Mouse (Mus musculus) hindbrain, postnatal 0 days (tissue): Measurements from ENCODE around the gene Tekt5. TPM values are rescaled to one million over a fixed set of nuclear protein-coding genes. Genes with fewer than 3 reads are reported as not detected.

Experiments
- ATAC-seq: fragments of 200-750 bp; cut with Nextera tagmentation; 2 replicates; pipeline ENCODE4 v1.8.0; 2017; ENCODE audit warnings: mild to moderate bottlenecking, moderate TSS enrichment, moderate library complexity
- DNase-seq: peaks from one replicate; pipeline ENCODE4 v3.0.0-alpha.2; 2015; ENCODE audit warnings: low spot score
- H3K27ac ChIP-seq: fragments of 300-500 bp; sonication (generic); 2 replicates; pipeline ENCODE4 v1.5.1; 2014; ENCODE audit warnings: mild to moderate bottlenecking
- H3K27me3 ChIP-seq: fragments of 300-500 bp; sonication (generic); 2 replicates; pipeline ENCODE4 v1.6.1; 2014; ENCODE audit warnings: low read length, mixed read lengths; ENCODE audit not compliant: insufficient read depth
- H3K36me3 ChIP-seq: fragments of 300-500 bp; sonication (generic); 2 replicates; pipeline ENCODE4 v1.6.1; 2014; ENCODE audit warnings: low read length, mixed read lengths; ENCODE audit not compliant: insufficient read depth
- H3K4me1 ChIP-seq: fragments of 300-500 bp; sonication (generic); 2 replicates; pipeline ENCODE4 v1.6.1; 2014; ENCODE audit warnings: antibody characterized with exemption, low read length, mixed read lengths; ENCODE audit not compliant: insufficient read depth
- H3K4me2 ChIP-seq: fragments of 300-500 bp; sonication (generic); 2 replicates; pipeline ENCODE4 v1.6.1; 2014; ENCODE audit warnings: low read depth, mild to moderate bottlenecking, low read length, moderate library complexity, mixed read lengths
- H3K4me3 ChIP-seq: fragments of 300-500 bp; sonication (generic); 2 replicates; pipeline ENCODE4 v1.5.1; 2014; ENCODE audit warnings: low read length
- H3K9ac ChIP-seq: fragments of 300-500 bp; sonication (generic); replicated peaks from 2 replicates; pipeline ENCODE4 v1.6.1; 2014; ENCODE audit warnings: mild to moderate bottlenecking, low read length, moderate library complexity, mixed read lengths
- H3K9me3 ChIP-seq: fragments of 300-500 bp; sonication (generic); 2 replicates; pipeline ENCODE4 v1.6.1; 2016; ENCODE audit warnings: low read length, mixed read lengths
- CTCF ChIP-seq: IDR thresholded peaks from 2 replicates; pipeline ENCODE4 v1.5.1; 2016; ENCODE audit warnings: antibody characterized with exemption, control low read depth, low read depth
- WGBS: fragments of 180-500 bp; shearing (Covaris S2); extraction: QIAGEN DNeasy Blood & Tissue Kit; methylation state at CpG from one replicate; pipeline ENCODE4 v1.1.7; 2014; 5-methylcytosine and 5-hydroxymethylcytosine counted together
- polyA plus RNA-seq: library from polyadenylated mRNA; unstranded; fragments of >200 nt; fragmentation: Nextera tagmentation; extraction: Ambion mirVana; gene quantifications from 2 replicates; pipeline ENCODE4 v1.2.1, GENCODE M21; 2015
- total RNA-seq: library from RNA; depleted of rRNA; stranded (reverse); fragments of >200 nt; gene quantifications from 2 replicates; pipeline ENCODE4 v1.2.3, GENCODE M21; 2014; rRNA removed

Gene Tekt5
- 8.6 and 10.2 TPM in 2 replicates for total RNA-seq
- polyA plus RNA-seq, result 24.7 and 28.2 TPM in 2 replicates

GRCm38 (mm10) chr16:10394699-10395540 is at the start of gene Tekt5:
Gene Tekt5 (minus strand): TSS chr16:10395490.
- H3K4me2 ChIP-seq, result peak within 1 kb of the TSS; percentile 62
- TF ChIP-seq CTCF, result peak; percentile 69

GRCm38 (mm10) chr16:10443723-10444122 is 48.4 kb upstream of the Tekt5 start:
- H3K27ac ChIP-seq, result no peak overlapping the region
- no peaks in the 10 kb centered on the region for H3K36me3 ChIP-seq
- H3K9ac ChIP-seq, result no peak overlapping the region
- H3K4me3 ChIP-seq, result no peak overlapping the region
- H3K27me3 ChIP-seq, result no peaks in the 10 kb centered on the region
- no peak overlapping the region for H3K4me2 ChIP-seq
- H3K9me3 ChIP-seq, result no peaks in the 10 kb centered on the region
- ATAC-seq, result no peak
- no peak for TF ChIP-seq CTCF
- H3K4me1 ChIP-seq, result peaks cover 15% of the 10 kb centered on the region
- no peak for DNase-seq

More at GRCm38 (mm10) chr16:10394699-10395540, at the start of gene Tekt5:
- no peaks in the 10 kb centered on the region for H3K27me3 ChIP-seq
- H3K9me3 ChIP-seq, result no peaks in the 10 kb centered on the region
- ATAC-seq, result peak; percentile 77
- peak; percentile 70 for DNase-seq
- H3K9ac ChIP-seq, result peak within 1 kb of the TSS; percentile 38
- 6% methylated on average over 37 of the region's 37 CpGs for WGBS
- H3K4me3 ChIP-seq, result peak within 1 kb of the TSS; percentile 41
- 0 out of 2 replicates have a peak, but pooled peaks cover 10% of the 10 kb centered on the region for H3K4me1 ChIP-seq
- peak within 1 kb of the TSS; percentile 60 for H3K27ac ChIP-seq
- no peaks in the 10 kb centered on the region for H3K36me3 ChIP-seq

GRCm38 (mm10) chr16:10441761-10442160 is 46.5 kb upstream of the Tekt5 start:
- 91% methylated on average over 4 of the region's 4 CpGs for WGBS
- ATAC-seq (no peak), DNase-seq (no peak)
- no peak overlapping the region for H3K4me2 ChIP-seq
- TF ChIP-seq CTCF, result no peak
- peaks cover 10% of the 10 kb centered on the region; the same call in 1 of the 2 replicates for H3K4me1 ChIP-seq
- no peak overlapping the region for H3K4me3 ChIP-seq
- no peak overlapping the region for H3K27ac ChIP-seq
- no peak overlapping the region for H3K9ac ChIP-seq
- no peaks in the 10 kb centered on the region for H3K9me3 ChIP-seq
- H3K27me3 ChIP-seq, result no peaks in the 10 kb centered on the region
- no peaks in the 10 kb centered on the region for H3K36me3 ChIP-seq

GRCm38 (mm10) chr16:10441328-10441727 is 46.0 kb upstream of the Tekt5 start:
- WGBS, result 87% methylated on average over 6 of the region's 6 CpGs

GRCm38 (mm10) chr16:10438055-10438454 is 42.8 kb upstream of the Tekt5 start:
- H3K36me3 ChIP-seq, result no peaks in the 10 kb centered on the region
- TF ChIP-seq CTCF, result no peak
- 65% methylated on average over 5 of the region's 5 CpGs for WGBS

More at GRCm38 (mm10) chr16:10441328-10441727, 46.0 kb upstream of the Tekt5 start:
- no peak overlapping the region for H3K4me3 ChIP-seq
- DNase-seq (no peak), ATAC-seq (no peak)
- H3K27me3 ChIP-seq, result no peaks in the 10 kb centered on the region
- no peak overlapping the region for H3K27ac ChIP-seq
- TF ChIP-seq CTCF, result no peak
- no peaks in the 10 kb centered on the region for H3K9me3 ChIP-seq
- no peak overlapping the region for H3K4me2 ChIP-seq
- H3K9ac ChIP-seq, result no peak overlapping the region
- peaks cover 10% of the 10 kb centered on the region; the same call in 1 of the 2 replicates for H3K4me1 ChIP-seq
- no peaks in the 10 kb centered on the region for H3K36me3 ChIP-seq

GRCm38 (mm10) chr16:10436166-10436565 is 40.9 kb upstream of the Tekt5 start:
- H3K4me3 ChIP-seq, result no peak overlapping the region
- WGBS, result 85% methylated on average over 6 of the region's 6 CpGs
- DNase-seq (no peak), ATAC-seq (no peak)
- no peak overlapping the region for H3K4me2 ChIP-seq
- H3K9me3 ChIP-seq, result no peaks in the 10 kb centered on the region
- no peaks in the 10 kb centered on the region for H3K36me3 ChIP-seq
- no peak overlapping the region for H3K27ac ChIP-seq
- no peaks in the 10 kb centered on the region; the same call in 1 of the 2 replicates for H3K4me1 ChIP-seq
- no peaks in the 10 kb centered on the region for H3K27me3 ChIP-seq
- no peak overlapping the region for H3K9ac ChIP-seq
- no peak for TF ChIP-seq CTCF

More at GRCm38 (mm10) chr16:10438055-10438454, 42.8 kb upstream of the Tekt5 start:
- H3K4me2 ChIP-seq, result no peak overlapping the region
- ATAC-seq (no peak), DNase-seq (no peak)
- H3K9me3 ChIP-seq, result no peaks in the 10 kb centered on the region
- no peak overlapping the region for H3K9ac ChIP-seq
- no peaks in the 10 kb centered on the region for H3K27me3 ChIP-seq
- no peak overlapping the region for H3K27ac ChIP-seq
- H3K4me1 ChIP-seq, result no peaks in the 10 kb centered on the region; the same call in 1 of the 2 replicates
- H3K4me3 ChIP-seq, result no peak overlapping the region

GRCm38 (mm10) chr16:10433344-10433743 is 38.1 kb upstream of the Tekt5 start:
- Histone ChIP-seq H3K36me3 (no peaks in the 10 kb centered on the region), H3K9me3 (no peaks in the 10 kb centered on the region), H3K27me3 (no peaks in the 10 kb centered on the region), H3K4me2 (no peak overlapping the region), H3K4me1 (no peaks in the 10 kb centered on the region), H3K9ac (no peak overlapping the region), H3K27ac (no peak overlapping the region), H3K4me3 (no peak overlapping the region)
- WGBS, result 86% methylated on average over 5 of the region's 5 CpGs
- no peak for TF ChIP-seq CTCF
- no peak for ATAC-seq
- DNase-seq, result no peak
